Mouse (Mus musculus): ENCODE measurements around the gene Rhbdd3. TPM values are rescaled to one million over a fixed set of nuclear protein-coding genes. Genes with fewer than 3 reads are reported as not detected.

Gene Rhbdd3
- polyA plus RNA-seq, 1 experiment from 2014 or later, result 39.0 TPM

Other genes with a start within 250 kb of the Rhbdd3 start
- gene Nf2, start 249.4 kb upstream of the Rhbdd3 start, polyA plus RNA-seq (2015; fragmentation: Nextera tagmentation; extraction: Ambion mirVana), result 53.0 and 53.8 TPM in 2 replicates
- 92.2 and 92.6 TPM in 2 replicates for gene Nipsnap1, start 225.0 kb upstream of the Rhbdd3 start, polyA plus RNA-seq (2015; fragmentation: Nextera tagmentation; extraction: Ambion mirVana)
- 39.0 and 39.5 TPM in 2 replicates for gene Thoc5, start 203.6 kb upstream of the Rhbdd3 start, polyA plus RNA-seq (2015; fragmentation: Nextera tagmentation; extraction: Ambion mirVana)
- gene Nefh, start 150.9 kb upstream of the Rhbdd3 start, polyA plus RNA-seq (2015; fragmentation: Nextera tagmentation; extraction: Ambion mirVana), result 0.19 TPM in 2 replicates
- 76.9 and 79.1 TPM in 2 replicates for gene Ap1b1, start 112.1 kb upstream of the Rhbdd3 start, polyA plus RNA-seq (2015; fragmentation: Nextera tagmentation; extraction: Ambion mirVana)
- gene Rasl10a, start 40.8 kb upstream of the Rhbdd3 start, polyA plus RNA-seq (2015; fragmentation: Nextera tagmentation; extraction: Ambion mirVana), result 2.9 and 3.0 TPM in 2 replicates
- gene Gas2l1, start 33.6 kb upstream of the Rhbdd3 start, polyA plus RNA-seq (2015; fragmentation: Nextera tagmentation; extraction: Ambion mirVana), result 28.4 and 28.7 TPM in 2 replicates
- gene Ewsr1, start 340 bp downstream of the Rhbdd3 start, polyA plus RNA-seq (2015; fragmentation: Nextera tagmentation; extraction: Ambion mirVana), result 859 and 884 TPM in 2 replicates
- 230 and 247 TPM in 2 replicates for gene Emid1, start 53.3 kb downstream of the Rhbdd3 start, polyA plus RNA-seq (2015; fragmentation: Nextera tagmentation; extraction: Ambion mirVana)
- gene Kremen1, start 162.6 kb downstream of the Rhbdd3 start, polyA plus RNA-seq (2015; fragmentation: Nextera tagmentation; extraction: Ambion mirVana), result 25.9 and 27.5 TPM in 2 replicates

Data from kidney, embryonic 16.5 days (tissue).